Mouse (Mus musculus) bone marrow, adult 2 months (tissue): ENCODE results near the gene Arl2.

Source experiments
- CTCF ChIP-seq: fragments of 200-500 bp; IDR thresholded peaks from 2 replicates; pipeline ENCODE4 v1.5.1; 2011; ENCODE audit warnings: low read length, control low read depth; ENCODE audit not compliant: control insufficient read depth, insufficient read depth
- POLR2A ChIP-seq: fragments of 200-500 bp; IDR thresholded peaks from 2 replicates; pipeline ENCODE4 v1.6.1; 2011; ENCODE audit warnings: low read depth, mild to moderate bottlenecking, control low read depth, low read length, borderline replicate concordance; ENCODE audit not compliant: control insufficient read depth

DNA sequence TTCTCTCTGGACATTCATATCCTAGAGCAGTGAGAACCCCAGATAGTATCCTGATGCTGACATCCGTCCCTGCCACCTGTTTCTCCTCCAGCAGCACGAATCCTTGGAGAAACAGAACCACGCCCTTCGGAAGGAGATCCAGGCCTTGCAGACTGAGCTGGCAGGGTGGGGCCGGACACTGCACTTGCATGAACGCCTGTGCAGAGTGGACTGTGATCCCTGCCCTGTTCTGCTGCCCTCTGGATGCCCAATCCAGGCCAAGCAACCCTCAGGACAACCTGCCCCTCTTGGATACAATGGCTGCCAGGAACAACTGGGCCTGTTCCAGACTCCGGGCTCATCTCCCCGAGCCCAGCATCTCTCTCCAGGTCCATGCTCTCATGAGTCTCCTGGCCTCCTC, 29.9 kb upstream of the Arl2 start:
- TF ChIP-seq CTCF (no peak), POLR2A (no peak)
